8 mouse cellular contexts compared by ENCODE assay signal in genomic region chr15:80173001-80173771, GRCm38 (mm10). TPM values are rescaled to one million over a fixed set of nuclear protein-coding genes. Genes with fewer than 3 reads are reported as not detected.
DNase-seq lines count a peak whose midpoint lies in the region; ATAC-seq lines count a peak whose summit lies in the region.

TSS of gene Mgat3 (plus strand) at chr15:80173721.

- no peak for ATAC-seq in megakaryocyte, adult 5-6 weeks (ENCODE audit: poor library complexity, severe bottlenecking)
- peak; percentile 51 for ATAC-seq in liver, embryonic 15.5 days (ENCODE audit: insufficient read depth)

- H3K4me2 ChIP-seq in liver, embryonic 15.5 days, result peak within 1 kb of the TSS; percentile 64

- no peak within 1 kb of the TSS for H3K27ac ChIP-seq in liver, embryonic 15.5 days (replicated peaks)

- H3K9ac ChIP-seq in liver, embryonic 15.5 days, result peak within 1 kb of the TSS; percentile 30; the same call in 1 of the 2 replicates

- peaks cover 90% of the 10 kb centered on the region for H3K27me3 ChIP-seq in megakaryocyte, embryonic 14.5 days (replicated peaks)
- peaks cover 86% of the 10 kb centered on the region for H3K27me3 ChIP-seq in liver, embryonic 15.5 days

- peak; percentile 69 for DNase-seq in cerebellum, adult 8-10 months
- DNase-seq in frontal cortex, adult 2 months (ENCODE audit: extremely low spot score in 1 of 2, low spot score in 1 of 2), result peak in 1 of 2 experiments; percentile 48
- peak; percentile 50 to 72 for DNase-seq in kidney, postnatal 25 days
- DNase-seq in right cerebral cortex, adult 18-20 months, result peak; percentile 68
- no peak for DNase-seq in spleen, postnatal 4 days (ENCODE audit: low spot score in 2 of 2)

- peaks cover 18% of the 10 kb centered on the region for H3K4me1 ChIP-seq in megakaryocyte, embryonic 14.5 days
- H3K4me1 ChIP-seq in liver, embryonic 15.5 days (replicated peaks), result peaks cover 14% of the 10 kb centered on the region; the same call in 1 of the 2 replicates

- peak within 1 kb of the TSS; percentile 88 for H3K4me3 ChIP-seq in megakaryocyte, embryonic 14.5 days (replicated peaks)
- H3K4me3 ChIP-seq in liver, embryonic 15.5 days (replicated peaks), result peak within 1 kb of the TSS; percentile 55

- 8% methylated on average over 41 of the region's 85 CpGs for WGBS in liver, embryonic 15.5 days (ENCODE audit: insufficient replicate concordance)

- H3K36me3 ChIP-seq in megakaryocyte, embryonic 14.5 days (replicated peaks; ENCODE audit: low read length), result no peaks in the 10 kb centered on the region
- H3K36me3 ChIP-seq in liver, embryonic 15.5 days (replicated peaks), result no peaks in the 10 kb centered on the region

- H3K9me3 ChIP-seq in megakaryocyte, embryonic 14.5 days, result peaks cover 5% of the 10 kb centered on the region
- no peaks in the 10 kb centered on the region for H3K9me3 ChIP-seq in liver, embryonic 15.5 days (replicated peaks)

RNA-seq across cellular contexts. Expression of gene Mgat3, which starts in this region (rescaled TPM):
- not detected in 2 replicates for polyA plus RNA-seq in megakaryocyte, embryonic 14.5 days (2012; ENCODE audit: insufficient read depth, low replicate concordance)
- not detected in 2 replicates for total RNA-seq in megakaryocyte, adult 5-6 weeks (2015)
- not detected in 2 replicates for total RNA-seq in megakaryocyte, adult 5-6 weeks (2017)
- polyA plus RNA-seq in frontal cortex, adult 2 months (2012; rRNA removed), result 79.3 and 84.5 TPM in 2 replicates
- polyA plus RNA-seq in liver, embryonic 15.5 days (2015; fragmentation: Nextera tagmentation; extraction: Ambion mirVana), result 0.54 and 0.55 TPM in 2 replicates

Comparison
In these comparisons a context has a peak if more than half of its experiments do, and no peak if none do; other contexts are left out.
1. RNA of gene Mgat3 (polyA plus RNA-seq): 79.3 to 84.5 TPM in frontal cortex, adult 2 months; 0.54 to 0.55 TPM in liver, embryonic 15.5 days and not detected in megakaryocyte, embryonic 14.5 days; every median in the first group is over 10 times any median in the second.
2. Peak in ATAC-seq, H3K4me3 ChIP-seq, H3K9ac ChIP-seq and H3K4me2 ChIP-seq in liver, embryonic 15.5 days; RNA of the gene not detected or under 1 TPM.
3. DNase-seq: peak in cerebellum, adult 8-10 months (single experiment), kidney, postnatal 25 days (2 of 2) and right cerebral cortex, adult 18-20 months (single experiment); none in spleen, postnatal 4 days (0 of 2).